Mouse (Mus musculus) c-Kit-positive CD71-positive TER-119-negative erythroid progenitor cells, embryonic 14.5 days (primary cell): ENCODE data around the gene Dph3.
"Not testable (repeated sequence)": the region's sequence is repeated elsewhere in the genome, so short reads cannot be mapped to it uniquely, and the experiment has no call there.

Experiments
- DNase-seq: peaks from one replicate; pipeline ENCODE4 v3.0.0-alpha.2; 2013; ENCODE audit warnings: low read depth

Dph3 gene

DNA sequence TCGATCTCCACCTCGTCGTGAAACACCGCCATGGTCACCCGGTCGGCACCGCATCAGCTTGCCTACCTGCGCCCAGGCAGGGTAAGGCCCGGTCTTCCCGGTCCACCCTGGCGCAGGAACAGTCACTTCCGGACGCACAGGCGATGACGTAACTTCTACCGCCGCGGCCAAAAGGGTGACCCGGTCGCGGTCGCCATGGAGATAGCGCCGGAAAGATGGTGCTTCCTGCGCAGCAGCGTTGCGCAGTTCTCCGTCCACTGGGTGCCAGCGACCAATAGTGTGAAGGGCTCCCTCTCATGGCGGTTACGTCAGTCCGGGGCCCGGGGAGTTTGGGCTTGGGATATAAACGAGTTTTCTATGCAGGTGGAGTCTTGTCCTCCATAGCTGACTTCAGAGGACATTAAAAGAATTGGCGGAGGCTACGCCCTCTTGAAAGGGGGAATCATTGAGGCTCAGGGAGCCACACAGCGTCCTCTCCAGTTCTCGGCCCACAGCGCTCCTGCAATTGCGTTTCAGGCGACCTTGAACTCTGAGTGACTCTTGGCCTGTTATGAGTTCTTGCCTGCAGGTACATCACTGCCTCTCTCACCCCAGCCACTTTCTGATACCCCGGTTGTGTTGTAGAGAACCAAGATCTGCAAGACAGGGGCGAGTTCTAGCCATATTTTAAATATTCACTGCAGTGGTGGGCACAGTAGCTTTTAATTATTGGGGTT is at the start of gene Dph3:
Gene Dph3, minus strand, starts transcription at position 244 of the 716 bp plus-strand sequence.
- DNase-seq: peak; percentile 98

DNA sequence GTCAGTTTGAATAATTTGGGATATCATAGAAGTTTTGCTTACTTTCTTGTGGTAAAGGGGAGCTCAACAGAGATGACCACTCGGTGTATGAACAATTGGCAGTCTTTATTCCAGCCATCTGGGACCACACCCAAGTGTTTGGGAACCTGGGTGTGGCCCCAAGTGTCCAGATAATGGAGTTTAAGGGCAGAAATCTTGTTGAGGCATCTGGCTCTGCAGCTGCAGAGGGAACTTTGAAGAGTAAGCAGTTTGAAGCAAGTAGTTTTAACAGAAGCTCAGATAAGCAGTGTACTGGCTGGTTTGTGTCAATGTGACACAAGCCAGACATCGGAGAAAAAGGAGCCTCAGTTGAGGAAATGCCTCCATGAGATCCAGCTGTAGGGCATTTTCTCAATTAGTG is 48.8 kb upstream of the Dph3 start:
- DNase-seq: peak; percentile 46

DNA sequence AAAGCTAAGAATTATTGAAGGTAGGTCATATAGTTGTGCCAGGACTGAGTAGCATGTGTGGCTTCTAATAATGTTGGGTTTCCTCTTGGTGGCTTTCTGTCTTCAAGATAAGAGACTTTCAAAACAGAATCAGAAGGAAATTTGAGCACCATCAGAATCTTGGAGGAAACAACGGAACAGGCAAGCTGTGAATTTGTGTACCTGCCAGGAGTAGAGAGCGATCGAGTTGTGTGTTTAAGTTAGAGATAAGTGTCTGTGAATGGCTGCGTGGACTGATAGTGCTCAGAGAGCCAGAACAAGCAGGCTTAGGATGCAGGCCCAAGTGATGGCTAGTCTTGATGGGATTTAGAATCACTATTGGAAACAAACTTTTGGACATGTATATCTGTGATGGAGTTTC is 46.3 kb upstream of the Dph3 start:
- no peak for DNase-seq

DNA sequence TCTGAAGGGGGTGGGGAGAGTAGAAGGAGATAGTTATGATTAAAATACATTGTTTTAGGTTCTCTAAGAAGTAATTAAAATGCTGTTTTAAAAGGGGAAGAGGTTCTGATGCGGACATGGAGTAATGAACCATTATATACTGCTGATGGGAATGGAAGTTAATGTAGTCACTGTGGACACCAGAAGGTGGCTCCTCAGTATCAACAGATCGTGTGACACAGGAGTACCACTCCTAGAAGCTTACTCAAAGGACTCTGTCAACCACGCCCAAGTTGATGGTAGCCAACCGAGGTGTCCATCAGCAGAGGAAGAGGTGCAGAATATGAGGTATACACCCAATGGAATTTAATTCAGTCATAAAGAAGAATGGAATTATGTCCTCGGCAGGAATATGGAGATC is 42.9 kb upstream of the Dph3 start:
- no peak for DNase-seq

DNA sequence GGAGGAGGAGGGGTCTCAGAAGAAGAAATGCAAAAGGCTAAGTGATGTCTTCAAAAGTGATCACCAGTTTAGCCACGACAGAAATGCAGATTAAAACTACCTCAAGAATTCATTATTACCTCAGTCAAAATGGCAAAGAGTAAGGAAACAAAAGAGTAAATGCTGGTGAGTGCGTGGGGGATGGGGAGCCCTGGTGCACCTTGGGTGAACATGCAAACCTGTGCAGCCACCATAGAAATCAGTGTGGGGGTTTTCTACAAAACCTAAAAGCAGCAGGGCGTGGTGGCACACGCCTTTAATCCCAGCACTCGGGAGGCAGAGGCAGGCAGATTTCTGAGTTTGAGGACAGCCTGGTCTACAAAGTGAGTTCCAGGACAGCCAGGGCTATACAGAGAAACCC is 39.7 kb upstream of the Dph3 start:
- not testable (repeated sequence) for DNase-seq

DNA sequence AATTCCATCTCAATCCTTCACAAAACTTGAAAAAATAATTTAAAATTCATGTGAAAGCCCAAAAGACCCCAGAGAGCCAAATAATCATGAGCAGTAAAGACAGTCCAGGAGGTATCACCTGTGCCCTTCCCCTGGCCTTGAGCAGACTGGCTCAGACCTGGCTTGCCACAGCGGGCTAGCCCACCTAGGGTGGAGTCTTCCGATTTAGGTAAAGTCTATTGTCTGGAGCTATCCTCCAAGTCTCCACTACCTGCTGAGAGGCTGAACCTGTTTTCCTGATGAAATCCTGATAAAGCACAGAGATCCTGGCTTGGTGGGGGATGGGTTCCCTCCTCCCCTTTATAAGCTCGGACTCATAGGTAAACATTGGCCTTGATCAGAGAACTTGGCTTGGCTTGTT is 38.7 kb upstream of the Dph3 start:
- DNase-seq: no peak

DNA sequence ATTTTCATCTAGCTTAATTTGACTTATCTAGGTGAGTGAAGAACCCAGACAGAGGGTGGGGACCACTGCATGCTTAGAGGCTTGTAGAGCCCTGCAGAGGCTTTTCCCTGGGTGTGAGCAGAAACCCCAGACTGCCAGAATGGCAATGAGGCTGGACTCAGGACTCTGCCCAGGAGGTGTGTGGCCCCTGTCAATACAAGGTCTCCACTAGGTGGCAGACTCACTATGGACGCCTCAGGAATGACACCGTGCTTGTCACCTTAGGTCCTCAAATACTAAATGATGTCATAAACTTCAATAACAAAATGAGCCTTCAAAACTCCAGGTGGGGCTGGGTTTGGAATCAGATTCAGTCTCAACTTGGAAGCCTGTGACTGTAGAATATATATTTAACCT is 36.4 kb upstream of the Dph3 start:
- peak; percentile 53 for DNase-seq

DNA sequence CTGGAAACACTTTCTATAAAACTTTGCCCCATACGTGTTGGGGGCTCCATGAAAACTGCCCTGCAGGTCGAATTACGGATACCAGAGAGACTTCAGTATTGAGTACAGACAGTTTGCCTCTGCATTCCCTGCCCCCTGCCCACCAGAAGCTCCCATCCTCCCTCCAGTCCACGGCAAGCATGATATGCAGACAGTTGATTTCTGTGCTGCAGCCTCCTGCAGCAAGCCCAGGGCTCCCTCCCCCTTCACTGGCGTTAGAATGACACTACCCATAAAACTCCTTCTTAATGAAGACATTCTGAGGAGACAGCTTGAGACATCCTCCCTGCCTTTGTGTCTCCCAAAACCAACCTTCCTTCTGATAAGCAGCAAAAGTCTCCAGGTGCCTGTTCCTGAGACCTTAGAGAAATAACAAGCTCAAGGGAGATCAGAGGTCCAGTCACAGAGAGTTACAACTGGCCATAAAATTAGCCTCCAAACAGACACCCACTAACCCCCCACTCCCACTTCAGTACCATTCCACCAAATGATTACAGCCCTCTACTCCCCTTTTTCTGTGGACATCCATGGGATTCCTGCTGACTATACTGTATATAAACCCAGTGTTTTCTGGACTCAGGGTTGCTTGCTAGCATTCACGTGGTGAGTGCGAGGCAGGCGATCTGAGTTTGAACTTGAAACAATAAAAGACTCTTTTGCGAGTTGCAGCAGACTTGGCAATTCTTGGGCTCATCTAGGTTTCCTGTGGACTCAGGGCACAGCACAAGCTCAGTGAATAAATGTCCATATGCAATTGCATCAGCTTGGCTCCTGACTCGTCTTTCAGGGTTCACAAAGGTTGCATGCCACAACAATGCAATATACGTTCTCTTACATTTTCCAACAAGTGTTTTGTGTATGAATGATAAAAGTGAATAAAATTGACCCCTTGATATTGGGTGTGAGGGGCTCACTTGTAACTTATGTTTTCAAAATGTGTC is 35.7 kb upstream of the Dph3 start:
- DNase-seq: no peak

DNA sequence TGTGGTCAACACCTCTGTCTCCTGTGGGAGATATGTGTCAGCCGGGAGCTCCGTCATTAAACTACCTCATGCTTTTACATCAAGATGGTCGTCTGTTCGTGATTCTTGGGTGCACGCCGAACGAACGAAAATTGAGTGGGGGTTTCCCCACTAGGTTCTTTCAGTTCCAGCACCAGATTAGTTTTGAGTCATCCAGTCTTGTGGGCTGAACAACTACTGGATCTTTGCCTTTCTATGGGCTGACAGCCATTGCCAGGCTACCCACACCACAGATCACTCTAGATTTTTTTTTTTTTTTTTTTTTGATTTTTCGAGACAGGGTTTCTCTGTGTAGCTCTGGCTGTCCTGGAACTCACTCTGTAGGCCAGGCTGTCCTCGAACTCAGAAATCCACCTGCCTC is 26.6 kb upstream of the Dph3 start:
- DNase-seq: not testable (repeated sequence)

DNA sequence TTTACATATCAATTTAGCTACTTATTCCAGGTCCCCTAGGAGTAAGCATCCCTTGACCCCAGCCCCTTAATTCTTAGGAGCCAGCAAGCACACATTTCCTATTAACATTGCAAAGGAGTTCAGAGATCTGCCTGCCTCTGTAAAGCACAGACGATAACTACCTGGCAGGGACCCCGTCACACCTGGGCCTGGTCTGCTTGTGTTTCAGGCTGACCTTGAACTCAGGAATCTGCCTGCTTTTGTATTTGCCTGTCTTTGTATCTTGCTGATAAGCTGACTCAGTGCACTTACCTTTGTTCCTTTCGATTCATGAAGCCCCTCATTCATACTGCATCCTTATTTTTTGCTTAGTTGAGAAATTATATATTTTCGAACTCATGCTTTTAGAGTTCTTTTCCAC is 21.4 kb upstream of the Dph3 start:
- DNase-seq: no peak

DNA sequence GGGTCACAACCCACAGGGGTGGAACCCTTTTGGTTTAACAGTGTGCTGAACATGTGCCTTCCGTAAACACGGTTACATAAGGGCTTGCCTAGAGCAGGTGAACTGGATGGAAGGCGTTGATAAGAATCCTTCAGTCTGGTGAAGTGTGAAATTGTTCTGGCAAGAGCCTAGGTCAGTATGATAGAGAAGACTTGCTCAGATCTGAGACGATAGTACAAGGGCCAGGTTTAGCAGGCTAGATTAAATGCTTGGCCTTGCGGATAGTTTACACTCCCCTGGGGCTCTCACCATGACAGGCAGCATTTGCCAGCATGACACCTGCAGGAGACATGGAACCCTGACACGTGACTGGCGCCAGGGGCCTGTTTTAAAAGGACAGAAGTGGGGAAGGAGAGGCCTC is 20.1 kb upstream of the Dph3 start:
- no peak for DNase-seq

DNA sequence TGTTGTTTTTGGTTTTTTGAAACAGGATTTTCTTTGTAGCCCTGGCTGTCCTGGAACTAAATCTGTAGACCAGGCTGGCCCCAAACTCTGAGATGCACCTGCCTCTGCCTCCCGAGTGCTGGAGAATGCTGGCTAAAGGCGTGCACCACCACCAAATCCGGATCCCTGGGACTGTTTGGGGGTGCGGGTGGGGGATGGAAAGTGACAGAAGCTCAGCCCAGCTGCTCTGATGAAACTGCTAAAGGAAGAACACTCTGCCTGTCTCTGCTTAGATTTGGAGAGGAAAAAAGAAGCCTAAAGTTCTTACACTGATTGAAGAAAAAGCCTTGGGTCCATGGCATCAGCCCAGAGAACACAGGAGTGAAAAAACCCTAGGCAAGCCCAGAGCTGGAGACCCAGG is 18.0 kb upstream of the Dph3 start:
- DNase-seq: no peak

DNA sequence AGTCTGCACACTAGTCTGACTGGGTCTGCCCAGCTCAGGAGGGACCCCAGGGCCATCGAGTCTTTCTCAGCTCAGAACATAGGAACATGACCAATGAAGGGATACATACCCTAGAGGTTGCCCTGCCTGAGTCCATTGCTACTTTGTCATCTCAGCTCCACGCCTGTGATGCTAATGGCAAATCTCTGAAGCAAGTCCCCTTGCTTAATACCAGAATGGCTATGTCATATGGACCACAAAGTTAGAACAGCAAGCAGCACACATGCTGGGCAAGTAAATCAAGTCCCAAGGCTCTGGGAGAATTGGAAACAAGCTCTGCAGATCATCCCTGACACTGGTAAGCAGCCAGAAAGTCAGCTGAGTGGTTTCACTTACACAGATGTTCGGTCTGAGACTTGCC is 13.4 kb upstream of the Dph3 start:
- no peak for DNase-seq

DNA sequence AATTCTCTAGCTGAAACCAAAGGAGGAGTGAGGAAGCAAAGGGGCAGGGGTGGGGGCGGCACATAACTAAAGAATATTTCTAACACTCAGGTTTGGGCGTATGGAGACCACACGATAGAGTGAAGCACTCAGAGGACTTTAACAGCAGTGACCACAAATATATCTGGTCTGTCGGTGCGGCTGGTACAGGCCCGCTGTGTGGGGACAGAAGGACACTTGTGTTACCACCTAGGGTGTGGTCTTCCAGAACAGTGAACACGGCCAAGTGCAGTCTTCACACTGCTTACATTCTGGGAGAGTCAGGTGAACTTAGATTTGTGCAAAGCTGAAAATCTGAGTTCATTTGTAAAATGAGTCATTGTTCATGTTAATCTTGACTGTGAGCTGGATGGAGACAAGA is 12.2 kb upstream of the Dph3 start:
- DNase-seq: no peak

DNA sequence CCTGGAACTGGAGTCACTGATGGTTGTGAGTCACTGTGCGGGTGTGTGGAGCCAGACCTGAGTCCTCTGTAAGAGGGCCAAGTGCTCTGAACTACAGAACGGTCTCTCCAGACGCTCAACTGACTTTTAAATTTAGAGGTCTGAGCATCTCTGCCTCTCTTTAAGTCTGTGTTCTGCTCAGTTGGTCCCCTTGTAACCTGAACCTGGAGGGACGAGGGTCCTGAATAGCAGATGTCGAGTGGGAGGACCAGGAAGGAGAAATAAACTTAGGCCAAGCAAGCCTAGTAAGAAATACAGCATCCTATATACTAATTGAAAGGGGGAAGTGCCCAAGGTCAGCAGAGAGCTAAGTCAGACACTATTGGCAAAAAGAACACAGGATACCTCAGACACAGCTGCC is 11.2 kb upstream of the Dph3 start:
- no peak for DNase-seq

DNA sequence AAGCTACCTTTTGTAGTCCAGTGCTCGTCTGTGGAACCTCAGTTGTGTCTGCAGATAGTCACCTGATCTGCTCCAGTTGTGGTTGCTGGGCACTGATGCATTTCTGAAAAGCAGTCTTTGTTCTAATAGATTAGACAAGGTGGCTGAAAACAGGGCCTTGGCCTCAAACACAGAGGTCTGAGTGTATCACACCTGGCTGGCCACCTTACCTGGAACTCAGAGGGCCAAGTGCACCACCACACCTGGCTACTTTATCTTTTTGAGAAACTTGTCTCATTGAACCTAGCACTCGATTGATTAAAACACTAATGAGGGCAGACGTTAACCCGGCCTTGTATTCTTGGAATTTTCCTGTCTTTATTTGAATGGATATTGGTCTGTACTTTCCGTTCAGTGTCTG is 10.1 kb upstream of the Dph3 start:
- DNase-seq: no peak

DNA sequence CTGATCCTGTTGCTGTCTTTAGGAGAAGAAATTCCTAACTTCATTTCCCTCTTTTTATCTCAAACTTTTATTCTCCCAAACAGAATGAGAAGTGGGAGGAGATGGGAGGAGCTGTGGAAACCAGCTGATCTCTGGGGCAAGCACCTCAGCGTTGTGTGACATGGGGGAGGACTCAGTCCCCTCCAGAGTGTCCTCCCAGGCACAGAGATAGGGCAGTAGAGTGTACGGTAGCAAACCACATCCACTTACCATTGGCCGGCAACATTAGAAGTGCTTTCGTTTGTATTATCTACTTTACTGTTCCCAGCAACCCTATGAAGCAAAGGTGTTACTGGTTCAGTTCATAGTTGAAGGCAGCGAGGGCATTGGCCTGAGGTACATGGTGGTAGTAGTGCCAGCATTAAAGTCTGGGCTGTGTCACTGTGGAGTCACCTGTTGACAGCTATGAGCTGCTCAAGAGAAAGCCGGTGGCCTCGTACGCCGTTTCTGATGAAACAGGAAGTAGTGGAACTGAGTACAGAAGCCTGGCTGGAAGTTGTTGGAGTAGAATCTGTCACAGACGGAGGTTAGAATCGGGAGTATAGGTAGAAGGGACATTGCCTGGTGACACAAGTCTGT is 8.1 kb upstream of the Dph3 start:
- DNase-seq: no peak

DNA sequence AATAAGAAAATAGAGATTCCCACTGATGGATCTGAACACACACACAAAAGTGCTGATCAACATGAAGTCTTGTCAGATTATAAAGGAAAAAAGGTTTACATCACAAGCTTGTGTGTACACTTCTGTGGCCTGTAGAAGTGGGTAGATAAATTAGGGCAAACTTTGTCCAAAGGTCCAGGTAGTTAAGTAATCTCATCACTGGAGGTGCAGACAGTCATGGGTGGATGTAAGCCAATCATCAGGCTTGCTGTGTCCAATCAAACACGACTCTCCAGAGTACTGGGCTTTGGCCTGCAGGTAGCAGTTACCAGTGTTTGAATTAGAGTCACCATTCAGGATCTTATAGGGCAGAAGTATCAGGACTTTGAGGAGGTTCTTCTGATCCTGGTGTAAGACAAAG is 7.5 kb upstream of the Dph3 start:
- DNase-seq: no peak

DNA sequence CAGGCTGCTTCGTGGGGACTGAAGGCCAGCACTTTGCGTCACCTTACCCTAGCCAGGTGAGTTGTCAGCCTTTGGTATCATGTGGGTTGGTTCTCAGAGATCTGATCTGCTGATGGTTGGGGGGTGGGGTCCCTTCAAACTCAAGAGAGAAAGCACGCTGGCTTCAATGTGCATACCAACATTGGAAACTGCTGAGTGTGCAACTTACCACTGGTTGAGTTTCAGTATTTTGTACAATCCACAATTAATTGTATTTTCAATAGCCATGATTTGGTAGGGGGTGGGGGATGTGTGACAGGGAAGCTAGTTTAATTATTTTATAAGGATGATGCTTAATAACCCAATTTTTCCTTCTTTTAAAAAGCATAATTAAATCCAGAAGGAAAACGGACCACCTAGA is 6.2 kb upstream of the Dph3 start:
- DNase-seq: no peak

DNA sequence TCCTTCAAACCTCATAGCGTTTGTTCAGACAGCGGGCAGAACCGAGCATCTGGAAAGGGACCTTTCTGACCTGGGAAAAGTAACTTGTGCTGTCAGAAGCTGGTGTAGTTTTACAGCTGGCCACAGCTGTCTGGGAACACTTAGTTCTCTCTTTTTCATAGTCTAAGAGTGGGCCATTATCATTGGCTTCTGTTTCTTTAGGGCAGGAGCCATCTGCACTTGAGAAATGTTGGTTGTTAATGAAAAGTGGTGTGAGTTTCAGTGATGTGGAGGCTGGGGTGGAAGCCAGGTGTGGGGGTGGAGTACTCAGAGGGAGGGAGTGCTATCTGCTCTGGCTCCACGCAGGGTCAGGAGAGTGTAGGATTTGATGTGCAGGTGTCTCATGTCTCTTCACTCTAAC is 5.6 kb upstream of the Dph3 start:
- DNase-seq: no peak

DNA sequence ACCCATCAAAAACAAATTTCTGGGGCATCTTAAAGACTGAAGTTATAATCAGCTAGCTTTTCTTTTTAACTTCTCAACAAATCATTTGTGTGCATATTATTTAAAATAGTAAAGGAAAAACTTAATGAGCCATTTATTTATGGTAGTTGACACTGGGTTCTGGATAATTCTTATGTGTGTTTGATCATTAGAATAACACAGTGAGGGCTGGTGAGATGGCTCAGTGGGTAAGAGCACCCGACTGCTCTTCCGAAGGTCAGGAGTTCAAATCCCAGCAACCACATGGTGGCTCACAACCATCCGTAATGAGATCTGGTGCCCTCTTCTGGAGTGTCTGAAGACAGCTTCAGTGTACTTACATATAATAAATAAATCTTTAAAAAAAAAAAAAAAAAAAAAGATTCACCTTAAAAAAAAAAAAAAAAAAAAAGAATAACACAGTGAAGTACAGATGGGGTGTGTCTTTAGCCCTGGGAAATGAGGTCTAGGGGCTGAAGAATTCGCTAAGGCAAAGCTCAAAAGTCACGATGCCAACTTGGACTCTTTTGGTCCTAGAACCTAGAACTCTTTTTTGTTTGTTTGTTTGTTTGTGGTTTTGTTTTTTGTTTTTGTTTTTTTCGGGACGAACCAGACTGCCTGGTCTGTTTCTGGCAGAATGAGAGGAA is 2.2 kb upstream of the Dph3 start:
- DNase-seq: not testable (repeated sequence)

DNA sequence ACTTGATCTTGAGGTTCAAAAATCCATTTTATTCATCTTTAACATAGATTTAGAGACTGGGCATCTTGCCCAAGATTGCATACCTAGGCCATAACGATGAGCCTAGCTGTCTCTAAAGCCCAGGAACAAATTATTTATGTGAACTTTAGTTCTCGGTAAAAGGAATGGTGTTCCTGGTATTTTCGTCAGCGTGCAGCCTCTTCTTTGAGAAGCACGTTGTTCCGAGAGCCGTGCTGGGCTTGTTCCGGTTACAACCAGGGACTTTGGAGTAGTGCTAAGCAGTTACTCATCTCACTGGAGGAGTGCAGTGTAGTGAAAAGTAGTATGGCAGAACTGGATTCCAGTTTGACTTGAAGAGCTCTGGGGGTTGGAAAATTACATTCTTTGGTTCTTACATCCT is 697 bp upstream of the Dph3 start:
- DNase-seq: peak; percentile 84
